In the genomic region with DNA sequence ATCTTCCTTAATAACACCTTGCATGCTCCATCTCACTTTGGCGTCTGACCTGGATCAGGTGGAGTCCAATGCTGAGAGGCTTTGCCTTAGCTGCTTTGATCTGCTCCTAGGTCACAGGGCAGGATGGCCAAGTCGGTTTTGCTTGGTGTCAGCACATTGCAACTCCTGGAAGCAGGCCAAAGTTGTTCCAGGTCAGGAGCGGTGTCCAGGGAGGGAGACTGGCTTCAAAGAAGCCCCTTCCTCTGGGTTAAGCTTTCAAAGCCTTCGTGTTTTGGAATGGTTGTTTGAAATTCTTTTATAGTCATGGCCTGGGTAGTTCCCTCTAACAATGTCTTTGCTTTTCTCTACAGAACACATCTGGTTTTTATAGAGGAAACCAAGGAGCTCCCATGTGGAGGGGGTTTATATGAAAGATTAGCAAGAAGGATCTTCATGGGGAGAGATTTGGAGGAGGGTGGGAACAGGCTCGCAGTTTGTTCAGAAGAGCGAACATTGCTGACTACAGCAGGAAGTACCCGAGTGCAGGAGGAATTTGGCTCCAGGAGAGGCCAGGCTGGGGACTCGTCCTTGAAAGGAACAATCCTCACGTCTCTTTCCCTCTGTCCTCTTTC, we compare ENCODE assay signal across 9 mouse cellular contexts. TPM values are rescaled to one million over a fixed set of nuclear protein-coding genes. Genes with fewer than 3 reads are reported as not detected.
DNase-seq lines count a peak whose midpoint lies in the region; ATAC-seq and TF ChIP-seq lines count a peak whose summit lies in the region.
"Had no signal": no experiment of that assay in that cellular context is flagged by ENCODE, and none has a peak within 500 bp of the region (broad histone marks: within the 10 kb centered on the region; RNA-seq: fewer than 3 reads in every experiment).

No protein-coding gene starts in this region.

- WGBS in heart, postnatal 0 days: 31% methylated on average over 9 of the region's 9 CpGs
- 38% methylated on average over 9 of the region's 9 CpGs for WGBS in intestine, embryonic 16.5 days
- 15% methylated on average over 9 of the region's 9 CpGs for WGBS in limb, embryonic 15.5 days

- ATAC-seq in heart, postnatal 0 days (ENCODE audit: insufficient read depth, low read depth): no peak
- ATAC-seq in intestine, embryonic 16.5 days: peak; percentile 65
- ATAC-seq in limb, embryonic 15.5 days (ENCODE audit: insufficient number of reproducible peaks, low FRiP score, low TSS enrichment, low read depth): peak; percentile 71; the same call in 1 of the 2 replicates
- ATAC-seq: midbrain, embryonic 16.5 days had no signal

- DNase-seq in heart, postnatal 0 days (ENCODE audit: low spot score): peak; percentile 24
- no peak for DNase-seq in heart, adult 9 months (ENCODE audit: low spot score in 2 of 2)
- peak; percentile 25 for DNase-seq in embryo, embryonic 10 days (ENCODE audit: low spot score)
- DNase-seq in cerebellum, postnatal 36 days: no peak
- no peak for DNase-seq in layer of hippocampus, adult 11-12 months (ENCODE audit: low spot score)
- no peak for DNase-seq in urinary bladder, postnatal 25 days (ENCODE audit: low spot score)

- H3K36me3 ChIP-seq in heart, postnatal 0 days (replicated peaks; ENCODE audit: control insufficient read depth, insufficient read depth, low read length): no peaks in the 10 kb centered on the region
- no peaks in the 10 kb centered on the region for H3K36me3 ChIP-seq in intestine, embryonic 16.5 days (ENCODE audit: control insufficient read depth, insufficient read depth, low read length)
- no peaks in the 10 kb centered on the region for H3K36me3 ChIP-seq in limb, embryonic 15.5 days

- no peak for TF ChIP-seq CTCF in heart, postnatal 0 days (IDR thresholded peaks at IDR 0.05; ENCODE audit: low read depth)

- H3K4me1 ChIP-seq in heart, postnatal 0 days (ENCODE audit: control insufficient read depth, insufficient read depth): no peaks in the 10 kb centered on the region
- H3K4me1 ChIP-seq in intestine, embryonic 16.5 days (ENCODE audit: control insufficient read depth, insufficient read depth, low read length): peaks cover 12% of the 10 kb centered on the region
- peaks cover 13% of the 10 kb centered on the region for H3K4me1 ChIP-seq in limb, embryonic 15.5 days

- TF ChIP-seq EP300 in heart, postnatal 0 days (IDR thresholded peaks at IDR 0.05; ENCODE audit: low read depth): no peak

- H3K9me3 ChIP-seq in heart, postnatal 0 days (replicated peaks; ENCODE audit: control insufficient read depth, low read length): no peaks in the 10 kb centered on the region
- H3K9me3 ChIP-seq in intestine, embryonic 16.5 days (ENCODE audit: control insufficient read depth, low read length): no peaks in the 10 kb centered on the region
- no peaks in the 10 kb centered on the region for H3K9me3 ChIP-seq in limb, embryonic 15.5 days

- H3K27me3 ChIP-seq in heart, postnatal 0 days (ENCODE audit: control insufficient read depth, insufficient read depth, low read length): no peaks in the 10 kb centered on the region
- H3K27me3 ChIP-seq in intestine, embryonic 16.5 days (replicated peaks; ENCODE audit: control insufficient read depth, insufficient read depth, low read length): no peaks in the 10 kb centered on the region
- no peaks in the 10 kb centered on the region for H3K27me3 ChIP-seq in limb, embryonic 15.5 days

- no peak overlapping the region for H3K27ac ChIP-seq in heart, postnatal 0 days (ENCODE audit: low read depth)
- H3K27ac ChIP-seq in intestine, embryonic 16.5 days (ENCODE audit: low read length): peak overlapping the region; percentile 72
- H3K27ac ChIP-seq in limb, embryonic 15.5 days: peak overlapping the region; percentile 54

- H3K4me2 ChIP-seq in heart, postnatal 0 days (ENCODE audit: low read depth, low read length): no peak overlapping the region
- no peak overlapping the region for H3K4me2 ChIP-seq in intestine, embryonic 16.5 days (ENCODE audit: low read depth, low read length)
- H3K4me2 ChIP-seq in limb, embryonic 15.5 days: no peak overlapping the region

- no peak overlapping the region for H3K4me3 ChIP-seq in heart, postnatal 0 days (ENCODE audit: low read depth, low read length)
- no peak overlapping the region for H3K4me3 ChIP-seq in intestine, embryonic 16.5 days (ENCODE audit: low read length)
- H3K4me3 ChIP-seq in limb, embryonic 15.5 days: no peak overlapping the region

- H3K9ac ChIP-seq in heart, postnatal 0 days (replicated peaks; ENCODE audit: low read depth, low read length): no peak overlapping the region
- no peak overlapping the region for H3K9ac ChIP-seq in intestine, embryonic 16.5 days (ENCODE audit: low read depth, low read length)
- no peak overlapping the region for H3K9ac ChIP-seq in limb, embryonic 15.5 days

RNA-seq across cellular contexts. Expression of a gene that starts 5.4 kb away (rescaled TPM):
- total RNA-seq in heart, postnatal 0 days (2014; rRNA removed; ENCODE audit: low replicate concordance): 18.6 and 37.3 TPM in 2 replicates
- polyA plus RNA-seq in heart, postnatal 0 days (2015; fragmentation: Nextera tagmentation; extraction: Ambion mirVana): 12.8 and 17.0 TPM in 2 replicates
- polyA plus RNA-seq in intestine, embryonic 16.5 days (2015; fragmentation: Nextera tagmentation; extraction: Ambion mirVana): 12.8 and 14.6 TPM in 2 replicates
- polyA plus RNA-seq in limb, embryonic 15.5 days (2015; fragmentation: Nextera tagmentation; extraction: Ambion mirVana): 37.2 and 51.8 TPM in 2 replicates

RNA-seq across cellular contexts. Expression of a gene that starts 26.7 kb away (rescaled TPM):
- 2.5 and 4.5 TPM in 2 replicates for total RNA-seq in heart, postnatal 0 days (2014; rRNA removed; ENCODE audit: low replicate concordance)
- 4.9 and 7.3 TPM in 2 replicates for polyA plus RNA-seq in heart, postnatal 0 days (2015; fragmentation: Nextera tagmentation; extraction: Ambion mirVana)
- 2.1 and 3.4 TPM in 2 replicates for polyA plus RNA-seq in intestine, embryonic 16.5 days (2015; fragmentation: Nextera tagmentation; extraction: Ambion mirVana)
- 3.0 and 4.8 TPM in 2 replicates for polyA plus RNA-seq in limb, embryonic 15.5 days (2015; fragmentation: Nextera tagmentation; extraction: Ambion mirVana)

RNA-seq across cellular contexts. Expression of a gene that starts 58.0 kb away (rescaled TPM):
- 1.3 and 3.1 TPM in 2 replicates for total RNA-seq in heart, postnatal 0 days (2014; rRNA removed; ENCODE audit: low replicate concordance)
- 0.20 and 0.32 TPM in 2 replicates for polyA plus RNA-seq in heart, postnatal 0 days (2015; fragmentation: Nextera tagmentation; extraction: Ambion mirVana)
- polyA plus RNA-seq in intestine, embryonic 16.5 days (2015; fragmentation: Nextera tagmentation; extraction: Ambion mirVana): 11.7 and 13.0 TPM in 2 replicates
- polyA plus RNA-seq in limb, embryonic 15.5 days (2015; fragmentation: Nextera tagmentation; extraction: Ambion mirVana): 0.16 and 0.79 TPM in 2 replicates

Comparison
In these comparisons a context has a peak if more than half of its experiments do, and no peak if none do; other contexts are left out.
1. DNase-seq: peak in heart, postnatal 0 days (single experiment) and embryo, embryonic 10 days (single experiment); none in heart, adult 9 months (0 of 2), cerebellum, postnatal 36 days (0 of 2), layer of hippocampus, adult 11-12 months (single experiment) and urinary bladder, postnatal 25 days (single experiment).